Mouse (Mus musculus): Measurements from ENCODE around the gene Sucla2.
"Not testable (repeated sequence)": the region's sequence is repeated elsewhere in the genome, so short reads cannot be mapped to it uniquely, and the experiment has no call there.

The Sucla2 gene

GRCm38 (mm10) chr14:73524136-73524535 lies 983 bp upstream of the Sucla2 start:
- DNase-seq = no peak

- DNase-seq = not testable (repeated sequence)
Observed at GRCm38 (mm10) chr14:73528661-73529060, 3.5 kb downstream of the Sucla2 start.

- DNase-seq = no peak
Observed at GRCm38 (mm10) chr14:73533755-73534465, 8.8 kb downstream of the Sucla2 start.

GRCm38 (mm10) chr14:73535641-73536040 lies 10.5 kb downstream of the Sucla2 start:
- DNase-seq = no peak

GRCm38 (mm10) chr14:73543781-73544180 lies 18.7 kb downstream of the Sucla2 start:
- no peak for DNase-seq

GRCm38 (mm10) chr14:73547034-73547433 lies 21.9 kb downstream of the Sucla2 start:
- no peak for DNase-seq

- DNase-seq = no peak
Observed at GRCm38 (mm10) chr14:73548051-73548450, 22.9 kb downstream of the Sucla2 start, which contains the start of gene Nudt15. Gene Nudt15 (minus strand): TSS chr14:73548242.

DNA sequence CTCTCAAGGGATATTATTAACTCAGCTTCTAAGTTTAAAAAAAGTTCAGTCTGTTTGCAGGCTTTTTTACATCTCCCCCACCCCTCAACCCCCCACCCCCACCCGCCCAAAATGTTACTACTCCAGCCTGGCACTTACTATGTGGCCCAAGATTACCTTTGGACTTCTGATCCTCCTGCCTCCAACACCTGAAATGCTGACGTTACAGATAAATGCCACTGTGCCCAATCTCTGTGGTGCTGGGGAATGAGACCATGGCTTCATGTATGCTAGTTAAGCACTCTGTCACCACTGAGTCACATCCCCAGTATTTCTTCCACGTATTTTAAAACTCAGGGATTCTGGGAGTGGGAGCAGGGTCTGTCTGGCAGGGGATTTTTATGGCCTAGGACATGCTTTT lies 25.2 kb downstream of the Sucla2 start:
- DNase-seq = no peak

DNA sequence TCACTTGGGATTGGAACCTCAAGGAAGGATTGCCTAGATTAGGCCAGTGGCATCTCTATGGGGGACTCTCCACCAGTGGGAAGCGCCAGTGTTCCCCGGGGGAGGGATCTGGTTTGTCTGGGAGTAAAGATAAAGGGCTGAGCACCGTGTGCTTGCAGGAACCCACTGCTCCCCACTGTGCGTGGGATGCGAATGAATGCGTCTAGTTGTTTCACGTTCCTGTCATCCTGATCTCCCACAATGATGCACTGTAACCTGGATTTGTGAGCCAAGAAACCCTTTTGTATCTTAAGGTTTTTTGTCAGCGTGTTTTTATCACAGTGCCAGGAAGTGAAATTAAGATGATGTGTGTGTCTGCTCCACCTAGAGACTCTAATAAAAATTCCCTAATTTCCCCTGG lies 25.6 kb downstream of the Sucla2 start:
- no peak for DNase-seq

DNA sequence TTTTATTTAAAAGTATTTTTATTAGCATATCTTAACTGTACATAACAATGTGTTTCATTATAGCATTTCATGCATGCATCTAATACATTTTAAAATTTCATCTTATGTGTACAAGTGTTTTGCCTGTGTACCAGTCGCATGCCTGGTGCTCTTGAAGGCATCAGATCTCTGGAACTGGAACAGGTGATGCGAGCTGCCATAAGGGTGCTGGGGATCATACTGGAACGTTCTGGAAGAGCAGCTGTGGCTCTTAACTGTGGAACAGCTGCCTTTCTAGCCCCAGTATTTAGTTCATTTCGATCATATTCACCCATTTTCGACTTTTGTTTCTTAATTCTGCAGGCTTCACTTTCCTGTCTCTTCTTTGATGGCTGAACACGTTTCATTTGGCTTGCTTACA lies 26.0 kb downstream of the Sucla2 start:
- no peak for DNase-seq

DNA sequence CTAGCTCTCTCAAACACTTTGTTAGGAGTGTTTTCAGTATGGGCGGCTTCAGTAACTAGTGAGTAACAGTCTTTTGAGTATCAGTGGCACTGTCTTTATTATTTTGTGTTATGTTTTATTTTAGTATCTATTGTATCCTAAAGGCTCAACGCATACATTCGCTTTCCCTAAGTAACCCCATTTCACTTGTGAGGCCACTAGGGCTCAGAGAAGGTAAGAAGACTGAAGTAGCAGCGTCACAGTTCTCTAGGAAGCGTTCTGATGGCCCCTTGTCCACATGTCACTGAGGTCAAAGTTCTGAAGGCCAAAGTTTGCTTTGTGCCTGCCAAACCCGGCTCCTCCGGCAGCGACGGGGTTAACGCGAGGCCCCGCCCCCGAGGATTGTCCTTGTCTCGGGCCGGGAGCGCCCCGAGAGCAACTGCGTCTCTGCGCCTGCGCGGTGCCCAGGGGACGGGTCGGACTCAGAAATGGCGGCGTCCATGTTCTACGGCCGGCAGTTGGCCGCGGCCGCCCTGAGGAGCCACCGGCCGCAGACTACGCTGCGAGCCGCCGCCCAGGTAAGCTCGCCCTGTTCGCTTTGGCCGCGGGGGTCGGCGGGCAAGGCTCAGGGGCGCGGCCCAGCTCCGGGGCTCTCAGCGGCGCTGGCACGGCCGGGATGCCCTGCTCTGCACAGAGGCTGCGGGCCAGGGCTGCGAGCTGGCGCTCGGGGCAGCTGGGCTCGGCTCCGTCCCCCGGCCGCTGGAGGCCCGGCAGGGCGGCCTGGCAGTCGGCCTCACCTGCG lies 27.4 kb downstream of the Sucla2 start:
- peak; percentile 92 for DNase-seq

GRCm38 (mm10) chr14:73553122-73553696 lies 28.1 kb downstream of the Sucla2 start:
- no peak for DNase-seq

GRCm38 (mm10) chr14:73569831-73570230 lies 44.7 kb downstream of the Sucla2 start:
- DNase-seq = not testable (repeated sequence)

DNA sequence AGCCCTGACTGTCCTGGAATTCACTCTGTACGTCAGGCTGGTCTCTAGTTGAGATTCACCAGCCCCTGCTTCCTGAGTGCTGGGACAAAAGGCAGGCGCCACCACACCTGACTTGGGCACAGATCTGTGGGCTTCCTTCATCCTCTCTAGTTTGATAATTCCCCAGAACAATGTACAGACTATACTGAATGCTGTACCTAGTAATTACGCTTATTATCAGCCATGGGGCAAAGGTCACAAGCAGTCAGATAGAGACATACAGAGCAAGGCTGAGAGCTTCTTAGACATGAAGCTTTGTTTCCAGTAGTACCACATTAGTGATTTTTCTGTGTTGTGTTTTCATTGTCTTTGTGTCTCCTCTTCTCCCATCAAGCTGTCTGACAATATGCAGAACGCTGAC lies 46.0 kb downstream of the Sucla2 start:
- no peak for DNase-seq

GRCm38 (mm10) chr14:73574053-73574452 lies 48.9 kb downstream of the Sucla2 start:
- DNase-seq = no peak

DNA sequence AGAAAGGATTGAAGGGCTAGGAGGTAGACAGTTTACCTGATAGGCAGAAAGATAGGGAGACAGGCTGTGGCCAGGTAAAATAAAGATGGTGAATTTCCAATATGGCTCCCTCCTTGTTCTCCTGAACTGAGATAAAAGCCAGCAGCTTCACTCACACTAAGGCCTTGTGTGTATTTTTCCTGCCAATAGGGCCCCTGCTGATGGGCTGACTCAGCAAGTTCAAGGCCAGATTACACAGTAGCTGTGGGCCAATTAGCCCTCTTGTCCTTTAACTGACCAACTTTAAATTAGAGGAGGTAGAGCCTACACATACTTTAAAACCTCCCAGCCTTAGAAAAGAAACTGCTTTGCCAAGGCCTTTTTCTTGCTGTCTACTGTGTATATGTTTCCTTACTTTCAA lies 51.2 kb downstream of the Sucla2 start:
- no peak for DNase-seq

- DNase-seq = no peak
Observed at GRCm38 (mm10) chr14:73588080-73588479, 63.0 kb downstream of the Sucla2 start.

DNA sequence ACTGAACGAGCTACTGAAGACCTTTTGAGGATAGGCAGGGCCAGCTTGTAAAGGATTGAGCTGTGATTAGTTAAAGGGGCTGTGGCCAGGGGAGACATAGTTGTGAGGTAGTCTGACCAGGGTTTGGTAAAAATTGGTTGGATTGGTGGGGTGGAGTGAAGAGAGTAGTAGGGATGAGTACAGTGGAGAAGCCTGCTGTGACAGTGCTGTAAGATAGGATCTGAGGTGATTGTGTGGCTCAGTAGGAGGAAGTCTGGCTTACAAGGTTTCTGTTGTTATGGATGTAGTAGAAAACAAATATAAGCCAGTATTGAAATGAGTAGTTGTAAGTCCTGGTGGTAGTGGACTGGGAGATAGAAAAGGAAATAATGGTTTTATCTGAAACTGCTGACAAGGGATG lies 67.0 kb downstream of the Sucla2 start:
- no peak for DNase-seq

DNA sequence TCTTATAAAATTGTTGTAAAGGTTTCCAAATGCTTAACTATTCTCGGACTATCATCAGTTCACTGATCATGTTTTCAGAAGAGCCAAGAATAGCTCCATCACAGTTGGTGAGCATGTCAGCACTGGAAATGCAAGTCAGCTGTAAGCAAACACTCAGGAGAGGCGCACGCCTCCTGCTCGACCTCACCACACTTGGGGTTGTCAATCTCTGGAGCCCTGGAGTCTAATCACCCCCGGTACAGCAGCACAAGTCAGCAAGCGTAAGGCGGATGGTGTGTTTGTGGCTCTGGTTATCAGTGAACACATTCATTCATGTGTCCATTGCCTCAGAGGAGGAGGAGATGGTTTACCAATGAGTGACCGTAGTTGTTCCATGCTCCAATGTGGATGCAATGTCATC lies 74.6 kb downstream of the Sucla2 start:
- DNase-seq = no peak

DNA sequence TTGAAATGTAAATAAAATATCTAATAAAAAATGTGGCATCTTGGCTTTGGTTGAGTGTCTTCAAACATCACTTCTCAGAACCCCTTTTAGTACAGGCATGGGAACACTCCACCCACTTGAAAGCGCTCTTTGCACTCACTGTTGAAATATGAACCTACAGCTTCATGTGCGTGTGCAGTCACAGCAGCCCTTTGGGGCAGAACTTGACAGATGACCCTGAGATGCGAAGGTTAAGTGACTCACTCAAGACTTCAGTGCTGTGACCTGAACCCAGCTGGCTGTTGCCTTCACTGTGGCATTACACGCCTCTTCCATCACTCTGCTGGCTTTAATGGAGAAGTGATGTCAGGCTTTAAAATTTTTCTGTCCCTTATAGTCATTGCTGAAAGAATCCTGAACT lies 82.6 kb downstream of the Sucla2 start:
- DNase-seq = no peak

GRCm38 (mm10) chr14:73608668-73609481 lies 83.8 kb downstream of the Sucla2 start:
- no peak for DNase-seq

- DNase-seq = not testable (repeated sequence)
Observed at GRCm38 (mm10) chr14:73614961-73615360, 89.8 kb downstream of the Sucla2 start.

DNA sequence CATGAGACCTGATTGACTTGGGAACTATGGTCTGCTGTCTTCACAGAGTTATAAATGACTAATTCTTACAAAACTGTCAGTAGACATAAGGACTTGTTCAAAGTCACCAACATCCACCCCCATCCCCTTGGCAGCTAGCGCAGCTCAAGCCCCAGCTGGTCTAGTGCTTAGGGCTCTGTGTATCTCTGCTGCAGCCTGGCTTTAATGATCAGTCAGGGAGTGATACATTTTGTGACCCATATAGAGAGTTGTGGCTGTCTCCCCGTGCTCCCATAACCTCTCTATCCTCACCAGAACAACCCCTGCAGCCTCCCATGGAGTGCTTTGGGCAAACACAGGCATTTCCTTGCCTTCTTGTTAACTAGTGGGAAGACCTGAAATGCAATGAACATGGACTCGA lies 95.8 kb downstream of the Sucla2 start:
- DNase-seq = peak; percentile 73
